Mouse (Mus musculus) heart, embryonic 10.5 days (tissue): ENCODE results near the gene Nav1. TPM values are rescaled to one million over a fixed set of nuclear protein-coding genes. Genes with fewer than 3 reads are reported as not detected.

ENCODE experiments used
- DNase-seq: peaks from one replicate; pipeline ENCODE4 v3.0.0-alpha.2; 2017; ENCODE audit warnings: low spot score
- H3K27ac ChIP-seq: fragments of 300-500 bp; sonication (generic); 2 replicates; pipeline ENCODE4 v1.5.1; 2016; ENCODE audit warnings: mild to moderate bottlenecking
- H3K27me3 ChIP-seq: fragments of 300-500 bp; sonication (generic); 2 replicates; pipeline ENCODE4 v1.6.1; 2016; ENCODE audit warnings: mild to moderate bottlenecking; ENCODE audit not compliant: poor library complexity, insufficient read depth, severe bottlenecking
- H3K36me3 ChIP-seq: fragments of 300-500 bp; sonication (generic); 2 replicates; pipeline ENCODE4 v1.6.1; 2016; ENCODE audit warnings: mild to moderate bottlenecking, moderate library complexity
- H3K4me1 ChIP-seq: fragments of 300-500 bp; sonication (generic); 2 replicates; pipeline ENCODE4 v1.6.1; 2016; ENCODE audit warnings: mild to moderate bottlenecking
- H3K4me3 ChIP-seq: fragments of 300-500 bp; sonication (generic); 2 replicates; pipeline ENCODE4 v1.5.1; 2016; ENCODE audit warnings: mild to moderate bottlenecking, moderate library complexity
- H3K9me3 ChIP-seq: fragments of 300-500 bp; sonication (generic); 2 replicates; pipeline ENCODE4 v1.6.1; 2016; ENCODE audit warnings: mild to moderate bottlenecking, moderate library complexity
- WGBS: fragments of 180-500 bp; shearing (Covaris S2); methylation state at CpG from one replicate; pipeline ENCODE4 v1.1.7; 2016; 5-methylcytosine and 5-hydroxymethylcytosine counted together
- polyA plus RNA-seq: library from polyadenylated mRNA; unstranded; fragments of >200 nt; fragmentation: Nextera tagmentation; extraction: Ambion mirVana; gene quantifications from 2 replicates; pipeline ENCODE4 v1.2.1, GENCODE M21; 2016

Nav1 gene
- polyA plus RNA-seq = 26.5 and 33.0 TPM in 2 replicates

DNA sequence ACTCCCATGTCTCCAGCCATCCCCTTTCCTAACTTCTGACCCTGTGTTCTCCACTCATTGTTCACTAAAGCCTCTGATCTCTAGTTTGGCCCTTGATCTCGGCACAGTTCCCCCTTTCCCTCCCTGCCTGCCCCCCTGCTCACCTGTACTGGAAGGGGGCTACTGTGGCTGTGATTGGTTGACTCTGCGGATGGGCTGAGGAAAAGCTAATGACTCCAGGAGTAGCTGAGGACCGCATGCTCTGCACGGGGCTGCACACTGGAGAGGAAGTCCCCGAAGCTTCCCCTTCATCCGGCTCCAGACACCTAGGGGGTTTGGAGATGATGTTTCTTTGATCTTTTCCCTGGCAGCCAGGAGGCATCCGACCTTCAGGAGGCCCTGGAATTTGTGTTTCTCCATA, at the start of gene Nav1:
Nav1 (minus strand) TSS at position 277 of the 400 bp plus-strand sequence.
- H3K4me3 ChIP-seq = no peak within 1 kb of the TSS
- H3K9me3 ChIP-seq = no peaks in the 10 kb centered on the region
- DNase-seq = no peak
- no peaks in the 10 kb centered on the region for H3K27me3 ChIP-seq
- H3K27ac ChIP-seq = no peak within 1 kb of the TSS
- WGBS = 53% methylated on average over 7 of the region's 7 CpGs
- H3K4me1 ChIP-seq = peaks cover 20% of the 10 kb centered on the region
- peaks cover 15% of the 10 kb centered on the region for H3K36me3 ChIP-seq

DNA sequence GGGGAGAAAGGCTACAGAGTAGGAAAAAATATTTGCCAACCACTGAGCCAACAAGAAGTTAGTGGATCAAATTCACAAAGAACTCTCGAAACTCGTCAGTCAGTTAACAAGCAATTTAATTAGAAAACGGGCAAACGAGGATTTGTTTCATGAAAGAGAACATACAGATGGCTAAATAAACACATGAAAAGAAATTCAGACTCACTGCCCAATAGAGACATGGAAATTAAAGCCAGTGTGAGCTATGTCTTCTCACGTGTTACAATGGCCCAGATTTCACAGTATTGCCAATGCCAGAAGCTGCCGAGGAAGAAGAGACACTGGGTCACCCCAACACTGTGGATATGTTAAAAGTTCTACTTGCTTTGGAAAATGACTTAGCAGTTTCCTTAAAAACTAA, 46.8 kb upstream of the Nav1 start:
- Histone ChIP-seq H3K9me3 (no peaks in the 10 kb centered on the region), H3K4me1 (peaks cover 6% of the 10 kb centered on the region), H3K4me3 (no peak overlapping the region), H3K36me3 (peaks cover 6% of the 10 kb centered on the region; the same call in 1 of the 2 replicates), H3K27me3 (no peaks in the 10 kb centered on the region), H3K27ac (no peak overlapping the region)
- DNase-seq = no peak
- WGBS = 86% methylated on average over 6 of the region's 6 CpGs

DNA sequence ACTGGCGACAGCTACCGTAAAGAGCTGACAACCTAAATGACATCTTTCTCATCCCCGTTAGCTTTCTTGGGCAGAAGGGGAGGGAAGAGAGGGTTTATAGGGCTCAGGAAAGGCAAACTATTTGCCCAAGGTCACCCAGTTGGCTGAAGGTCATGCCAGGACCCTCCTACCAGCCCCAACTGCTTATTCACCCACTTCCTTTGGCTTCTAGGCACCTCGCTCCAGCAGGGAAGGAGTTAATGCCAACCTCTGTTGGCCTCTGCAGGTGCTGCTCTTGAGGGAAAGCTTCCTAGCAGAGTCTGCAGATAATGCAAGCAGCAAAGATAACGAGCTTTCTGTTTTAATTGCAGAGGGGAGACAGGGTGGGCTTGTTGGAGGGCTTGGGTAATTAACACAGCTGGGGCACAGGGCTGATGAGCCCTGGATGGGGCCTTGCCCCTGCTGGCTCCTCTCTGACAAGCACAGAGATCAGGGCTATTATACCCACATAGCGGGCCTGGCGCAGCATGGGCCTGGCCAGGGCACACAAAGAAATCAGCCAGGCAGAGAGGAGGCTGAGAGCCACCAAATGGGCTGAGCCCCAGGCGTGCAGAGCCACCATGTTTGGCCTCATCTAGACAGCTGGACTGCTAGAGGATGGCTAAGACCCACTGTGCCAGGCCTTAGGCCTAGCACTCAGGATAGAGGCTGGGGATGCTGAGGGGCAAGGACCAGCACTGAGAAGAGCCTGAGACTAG, 38.5 kb upstream of the Nav1 start:
- peaks cover 22% of the 10 kb centered on the region for H3K4me1 ChIP-seq
- 0 out of 2 replicates have a peak overlapping the region, but pooled peaks have one; percentile 30 for H3K27ac ChIP-seq
- DNase-seq = no peak
- H3K4me3 ChIP-seq = no peak overlapping the region
- 0 out of 2 replicates have a peak, but pooled peaks cover 3% of the 10 kb centered on the region for H3K36me3 ChIP-seq
- 55% methylated on average over 8 of the region's 8 CpGs for WGBS
- H3K27me3 ChIP-seq = no peaks in the 10 kb centered on the region
- H3K9me3 ChIP-seq = no peaks in the 10 kb centered on the region

DNA sequence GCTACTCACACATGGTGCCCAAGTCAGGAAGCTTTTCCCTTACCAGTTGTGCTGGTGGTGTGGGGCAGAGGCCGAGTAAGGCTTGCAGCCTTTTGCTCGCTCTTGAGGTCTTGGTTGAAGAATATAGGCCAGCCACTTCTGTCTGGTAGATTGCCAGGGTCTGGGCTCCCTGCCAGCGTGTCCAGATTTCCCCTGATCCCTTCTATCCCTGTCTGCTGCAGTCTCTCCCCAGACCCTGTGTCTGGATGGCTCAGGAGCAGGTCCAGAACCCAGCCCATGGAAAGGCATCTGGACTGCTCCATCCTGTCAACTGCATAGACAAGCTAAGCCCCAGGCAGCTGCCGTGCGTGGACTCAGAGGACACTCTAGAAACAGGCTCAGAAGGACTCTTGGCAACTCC, 37.0 kb upstream of the Nav1 start:
- Histone ChIP-seq H3K27ac (no peak overlapping the region), H3K36me3 (0 out of 2 replicates have a peak, but pooled peaks cover 3% of the 10 kb centered on the region), H3K9me3 (no peaks in the 10 kb centered on the region), H3K27me3 (no peaks in the 10 kb centered on the region), H3K4me3 (no peak overlapping the region), H3K4me1 (peaks cover 22% of the 10 kb centered on the region)
- 62% methylated on average over 5 of the region's 5 CpGs for WGBS
- no peak for DNase-seq

DNA sequence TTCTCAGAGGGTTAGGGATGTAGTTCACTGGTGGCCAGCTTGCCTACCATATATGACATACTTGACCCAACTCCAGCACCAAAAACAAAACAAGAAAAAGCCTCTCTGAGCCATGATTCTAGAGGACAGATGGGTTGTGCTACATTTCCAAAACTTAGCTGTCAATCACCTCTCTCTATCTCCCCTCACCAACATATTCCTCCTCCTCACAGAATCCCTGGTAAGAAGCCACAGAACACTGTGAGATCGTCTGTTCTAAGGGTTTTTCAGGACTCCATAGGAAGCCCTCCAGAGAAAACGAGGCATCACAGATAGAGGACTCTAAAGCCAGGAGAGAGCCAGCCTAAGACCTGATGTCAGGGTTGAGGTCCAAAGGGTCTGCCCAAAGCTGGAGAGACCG, 36.6 kb upstream of the Nav1 start:
- H3K4me3 ChIP-seq = no peak overlapping the region
- DNase-seq = no peak
- 73% methylated on average over 3 of the region's 3 CpGs for WGBS
- no peak overlapping the region for H3K27ac ChIP-seq
- H3K27me3 ChIP-seq = no peaks in the 10 kb centered on the region
- H3K9me3 ChIP-seq = no peaks in the 10 kb centered on the region
- 0 out of 2 replicates have a peak, but pooled peaks cover 3% of the 10 kb centered on the region for H3K36me3 ChIP-seq
- peaks cover 22% of the 10 kb centered on the region for H3K4me1 ChIP-seq

DNA sequence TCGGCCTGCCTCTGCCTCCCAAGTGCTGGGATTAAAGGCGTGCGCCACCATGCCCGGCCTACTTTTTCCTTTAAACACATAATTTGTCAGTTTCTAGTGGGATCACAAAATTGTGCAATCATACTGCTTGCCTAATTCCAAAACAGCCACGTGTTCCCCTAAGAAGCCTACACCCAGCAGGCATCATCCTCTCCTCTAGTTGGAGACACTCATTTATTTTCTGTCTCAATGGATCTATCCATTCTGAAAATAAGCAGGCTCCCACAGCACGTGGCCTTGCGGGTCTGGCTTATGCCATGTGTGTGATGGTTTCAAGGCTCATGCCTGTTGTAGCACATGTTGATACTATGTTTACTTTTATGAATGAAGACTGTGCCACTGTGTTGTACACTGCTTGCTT, 32.8 kb upstream of the Nav1 start:
- H3K9me3 ChIP-seq = no peaks in the 10 kb centered on the region
- 91% methylated on average over 7 of the region's 7 CpGs for WGBS
- H3K27ac ChIP-seq = no peak overlapping the region
- H3K4me3 ChIP-seq = no peak overlapping the region
- no peaks in the 10 kb centered on the region for H3K27me3 ChIP-seq
- peaks cover 42% of the 10 kb centered on the region for H3K4me1 ChIP-seq
- DNase-seq = no peak
- no peaks in the 10 kb centered on the region for H3K36me3 ChIP-seq

DNA sequence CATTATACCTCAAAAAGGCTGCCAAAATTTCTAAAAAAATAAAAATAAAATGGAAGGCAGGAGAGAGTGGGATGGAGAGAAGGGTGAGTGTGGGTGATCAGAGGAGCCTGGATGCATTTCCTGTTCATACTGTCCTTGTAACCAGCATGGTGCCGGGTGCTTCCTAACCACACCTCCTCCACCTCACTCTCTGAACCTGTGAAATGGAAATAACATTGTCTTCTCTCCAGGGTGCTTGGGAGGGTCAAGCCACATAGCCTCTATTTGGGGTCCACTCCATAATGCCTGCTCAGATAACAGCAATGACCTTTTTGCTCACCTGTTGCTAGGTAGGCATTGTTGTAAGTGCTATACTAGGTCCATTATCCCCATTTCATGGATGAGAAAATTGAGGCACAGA, 32.0 kb upstream of the Nav1 start:
- H3K27me3 ChIP-seq = no peaks in the 10 kb centered on the region
- H3K4me1 ChIP-seq = peaks cover 43% of the 10 kb centered on the region
- WGBS = 69% methylated on average over 1 of the region's 1 CpGs
- H3K27ac ChIP-seq = no peak overlapping the region
- no peaks in the 10 kb centered on the region for H3K36me3 ChIP-seq
- no peak for DNase-seq
- H3K4me3 ChIP-seq = no peak overlapping the region
- no peaks in the 10 kb centered on the region for H3K9me3 ChIP-seq

DNA sequence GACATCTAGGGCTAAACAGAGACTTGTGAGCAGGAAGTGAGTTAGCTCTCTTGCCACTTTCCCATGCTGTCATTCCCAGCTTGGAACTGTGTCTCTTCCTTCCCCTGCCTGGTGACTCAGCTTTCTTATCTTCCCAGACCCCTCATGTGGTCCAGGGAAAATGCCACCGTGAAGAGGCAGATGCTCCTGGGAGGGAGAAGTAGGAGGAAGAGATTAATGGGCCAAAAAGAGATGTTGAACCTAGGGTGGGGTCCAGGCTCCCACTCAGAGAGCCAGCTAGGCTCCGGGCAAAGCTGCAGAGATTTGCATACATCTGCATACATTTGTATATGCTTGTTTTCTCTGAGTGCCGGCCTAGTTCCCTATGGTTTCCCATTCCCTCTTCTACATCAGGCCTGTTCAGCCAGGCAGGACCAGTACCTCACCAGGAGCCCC, 30.5 kb upstream of the Nav1 start:
- H3K36me3 ChIP-seq = no peaks in the 10 kb centered on the region
- H3K4me3 ChIP-seq = no peak overlapping the region
- H3K27ac ChIP-seq = no peak overlapping the region
- 8% methylated on average over 3 of the region's 3 CpGs for WGBS
- H3K27me3 ChIP-seq = no peaks in the 10 kb centered on the region
- H3K4me1 ChIP-seq = peaks cover 39% of the 10 kb centered on the region
- no peak for DNase-seq
- no peaks in the 10 kb centered on the region for H3K9me3 ChIP-seq

DNA sequence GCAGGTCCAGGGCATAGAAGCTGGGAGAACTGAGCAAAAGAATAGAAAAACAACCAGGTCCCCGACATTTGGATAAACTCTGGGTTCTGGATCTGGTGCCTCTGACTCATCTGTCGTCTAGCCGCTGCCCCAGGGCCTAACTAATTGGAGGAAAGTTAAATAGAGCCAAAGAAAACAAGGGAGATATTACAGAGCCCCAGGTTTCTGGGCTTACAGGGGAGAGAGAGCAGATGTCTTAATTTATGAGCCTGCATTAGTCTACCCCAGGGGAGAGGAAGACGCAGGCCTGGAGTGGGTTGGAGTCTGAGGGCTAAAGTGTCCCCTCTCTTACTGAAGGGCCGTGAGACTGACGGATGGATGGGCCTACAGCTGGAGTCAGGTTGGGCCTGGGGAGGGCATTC, 29.0 kb upstream of the Nav1 start:
- H3K27me3 ChIP-seq = no peaks in the 10 kb centered on the region
- WGBS = 63% methylated on average over 6 of the region's 6 CpGs
- H3K9me3 ChIP-seq = no peaks in the 10 kb centered on the region
- H3K36me3 ChIP-seq = no peaks in the 10 kb centered on the region
- H3K27ac ChIP-seq = no peak overlapping the region
- no peak overlapping the region for H3K4me3 ChIP-seq
- H3K4me1 ChIP-seq = peaks cover 52% of the 10 kb centered on the region
- no peak for DNase-seq

DNA sequence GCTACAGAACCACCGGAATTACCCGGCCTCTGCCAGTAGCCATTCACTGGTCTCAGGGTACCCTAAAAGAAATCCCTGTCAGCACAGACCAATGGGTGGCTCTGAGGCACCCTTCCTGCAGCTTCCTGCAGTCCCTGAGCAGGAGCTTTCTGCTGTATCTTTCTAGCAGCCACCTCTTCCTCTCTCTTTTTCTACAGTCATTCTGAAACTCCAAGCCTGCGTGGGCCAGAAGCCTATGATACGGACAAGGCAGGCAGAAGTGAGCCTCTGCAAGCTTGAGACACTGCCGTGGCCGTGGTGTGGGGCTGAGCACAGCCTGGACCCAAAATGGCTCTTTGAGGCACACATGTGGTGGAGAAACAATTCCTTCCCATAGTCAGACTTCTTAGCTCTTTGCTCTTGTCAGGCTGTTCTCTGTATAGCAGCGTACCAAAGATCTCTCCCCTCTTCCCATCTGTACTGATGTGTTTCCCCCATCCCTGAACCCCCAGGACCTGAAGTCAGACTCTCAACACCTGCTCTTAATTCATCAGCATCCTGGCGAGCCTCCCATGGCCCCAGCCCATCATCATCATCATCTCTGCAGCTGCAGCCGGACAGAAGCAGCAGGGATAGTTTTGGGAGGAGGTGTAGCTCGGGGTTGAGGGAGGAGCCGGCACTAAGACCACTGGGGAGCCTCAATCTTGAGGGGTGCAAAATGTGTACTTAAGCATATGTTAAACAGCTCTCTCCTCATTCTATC, 28.4 kb upstream of the Nav1 start:
- 76% methylated on average over 11 of the region's 11 CpGs for WGBS
- DNase-seq = no peak

DNA sequence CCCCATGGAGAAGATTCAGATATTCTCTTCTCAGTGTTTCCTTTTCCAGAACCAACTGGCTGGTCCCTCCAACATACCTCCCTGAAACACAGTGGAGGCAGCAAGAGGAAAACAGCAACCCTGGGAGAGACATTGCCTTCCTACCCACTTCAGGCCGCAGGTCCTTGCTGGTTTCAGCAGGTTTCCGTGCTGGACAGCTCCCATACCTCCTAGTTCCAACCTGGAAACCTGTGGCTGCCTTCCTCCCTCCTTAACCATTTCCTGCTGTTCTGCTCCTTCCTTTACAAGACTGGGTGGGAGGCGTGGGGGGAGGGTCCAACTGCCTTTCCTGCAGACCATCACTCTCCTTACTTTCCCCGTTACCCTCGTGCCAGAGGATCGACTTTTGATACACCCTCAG, 27.7 kb upstream of the Nav1 start:
- Histone ChIP-seq H3K9me3 (no peaks in the 10 kb centered on the region), H3K4me1 (peaks cover 53% of the 10 kb centered on the region), H3K27me3 (no peaks in the 10 kb centered on the region), H3K27ac (no peak overlapping the region), H3K36me3 (no peaks in the 10 kb centered on the region), H3K4me3 (no peak overlapping the region)
- DNase-seq = no peak
- WGBS = 9% methylated on average over 6 of the region's 6 CpGs

More for the DNA sequence above, 28.4 kb upstream of the Nav1 start:
- Histone ChIP-seq H3K27ac (no peak overlapping the region), H3K27me3 (no peaks in the 10 kb centered on the region), H3K9me3 (no peaks in the 10 kb centered on the region), H3K36me3 (no peaks in the 10 kb centered on the region), H3K4me3 (no peak overlapping the region), H3K4me1 (peaks cover 53% of the 10 kb centered on the region)

DNA sequence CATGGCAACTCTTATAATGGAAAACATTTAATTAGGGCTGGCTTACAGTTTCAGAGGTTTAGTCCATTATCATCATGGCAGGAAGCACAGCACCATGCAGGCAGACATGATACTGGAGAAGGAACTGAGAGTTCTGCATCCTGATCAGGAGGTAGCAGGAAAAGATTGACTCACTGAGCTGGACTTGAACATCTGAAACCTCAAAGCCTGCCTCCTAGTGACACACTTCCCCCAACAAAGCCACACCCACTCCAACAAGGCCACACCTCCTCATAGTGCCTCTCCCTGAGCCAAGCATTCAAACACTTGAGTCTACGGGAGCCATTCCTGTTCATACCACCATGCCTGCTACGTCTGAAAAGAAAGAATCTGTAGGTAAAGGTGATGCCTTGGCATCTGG, 26.8 kb upstream of the Nav1 start:
- H3K27me3 ChIP-seq = no peaks in the 10 kb centered on the region
- H3K36me3 ChIP-seq = no peaks in the 10 kb centered on the region
- no peaks in the 10 kb centered on the region for H3K9me3 ChIP-seq
- peaks cover 53% of the 10 kb centered on the region for H3K4me1 ChIP-seq
- no peak for DNase-seq
- WGBS = 83% methylated on average over 2 of the region's 2 CpGs
- H3K27ac ChIP-seq = no peak overlapping the region
- H3K4me3 ChIP-seq = no peak overlapping the region

DNA sequence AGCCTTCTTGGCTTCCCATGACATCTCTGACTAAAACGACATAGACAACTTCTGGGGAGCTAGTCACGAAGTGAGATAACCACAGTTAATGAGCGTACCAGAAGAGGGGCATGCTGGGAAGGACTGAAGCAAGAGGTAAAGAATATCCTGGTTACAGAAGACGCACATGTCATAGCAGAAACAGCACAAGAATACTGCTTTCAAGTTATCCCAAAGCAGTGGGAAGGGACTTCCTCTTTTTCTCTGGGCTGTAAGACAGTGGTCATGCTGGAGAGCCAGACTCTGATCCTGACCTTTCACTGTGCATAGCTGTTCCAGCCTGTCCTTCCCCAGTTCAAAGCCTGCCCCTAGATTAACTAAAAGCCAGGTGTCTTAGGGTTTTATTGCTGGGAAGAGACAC, 26.4 kb upstream of the Nav1 start:
- no peak for DNase-seq
- peaks cover 51% of the 10 kb centered on the region for H3K4me1 ChIP-seq

More for the DNA sequence above, 26.4 kb upstream of the Nav1 start:
- no peaks in the 10 kb centered on the region for H3K9me3 ChIP-seq
- no peaks in the 10 kb centered on the region for H3K27me3 ChIP-seq
- 84% methylated on average over 4 of the region's 4 CpGs for WGBS
- no peak overlapping the region for H3K4me3 ChIP-seq
- no peaks in the 10 kb centered on the region for H3K36me3 ChIP-seq
- H3K27ac ChIP-seq = no peak overlapping the region
